Mouse (Mus musculus) liver, adult 2 months (tissue): ENCODE data around the gene Abca7.

Experiments used
- CTCF ChIP-seq: fragments of 200-500 bp; IDR thresholded peaks from 2 replicates; pipeline ENCODE4 v1.5.1; 2011; ENCODE audit warnings: low read depth, low read length, control low read depth
- POLR2A ChIP-seq: fragments of 200-500 bp; IDR thresholded peaks from 2 replicates; pipeline ENCODE4 v1.6.1; 2011; ENCODE audit warnings: low read length, control low read depth; ENCODE audit not compliant: insufficient read depth; ENCODE audit errors: extremely low read depth

DNA sequence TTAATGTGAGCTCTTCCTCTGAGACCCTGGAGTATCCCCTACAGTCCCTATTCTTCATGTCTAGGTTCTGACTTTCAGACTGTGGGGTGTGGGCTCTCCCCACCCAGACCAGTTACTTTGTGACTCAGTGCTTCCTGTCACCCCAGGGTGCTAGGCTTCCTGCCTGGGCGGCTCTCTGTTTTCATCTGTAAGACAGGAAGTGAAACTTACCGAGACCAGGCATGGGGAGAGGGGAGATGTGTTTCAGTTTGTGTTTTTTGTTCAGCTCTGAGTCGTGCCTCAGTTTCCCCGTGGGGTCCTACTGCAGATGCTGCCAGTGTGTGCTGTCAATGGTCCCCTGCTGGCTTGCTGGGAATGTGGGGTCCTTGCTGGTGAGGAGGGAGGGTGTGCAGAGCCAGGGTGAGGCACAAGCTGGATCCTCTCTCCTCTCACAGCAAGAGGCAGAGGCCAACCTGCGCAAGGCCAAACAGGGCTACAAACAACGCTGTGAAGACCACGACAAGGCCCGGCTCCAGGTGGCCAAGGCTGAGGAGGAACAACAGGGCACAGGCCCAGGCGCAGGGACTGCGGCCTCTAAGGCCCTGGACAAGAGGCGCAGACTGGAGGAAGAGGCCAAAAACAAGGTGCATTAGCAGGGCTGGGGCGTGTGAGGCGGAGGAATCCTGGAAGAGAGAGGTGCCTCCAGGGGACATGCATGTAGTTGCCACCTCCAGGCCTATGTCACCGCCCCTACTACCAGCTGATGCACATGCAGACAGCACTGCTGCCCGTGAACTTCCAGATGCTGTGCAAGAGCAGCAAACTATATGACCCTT, 28.1 kb downstream of the Abca7 start:
- TF ChIP-seq POLR2A (no peak), CTCF (no peak)
